Mouse (Mus musculus): ENCODE results near the gene Arap1. TPM values are rescaled to one million over a fixed set of nuclear protein-coding genes. Genes with fewer than 3 reads are reported as not detected.

Gene Arap1
- total RNA-seq (2023), result 145 TPM

GRCm38 (mm10) chr7:101347767-101348270 is at the start of gene Arap1:
TSS of gene Arap1 (plus strand) at chr7:101348067.

GRCm38 (mm10) chr7:101301881-101302456 is 45.9 kb upstream of the Arap1 start, which contains the start of gene Atg16l2:
TSS of gene Atg16l2 (minus strand) at chr7:101302251.

GRCm38 (mm10) chr7:101317014-101317413 is 30.9 kb upstream of the Arap1 start, which contains the start of gene Stard10:
TSS of gene Stard10 (plus strand) at chr7:101317086.

GRCm38 (mm10) chr7:101410267-101410936 is 62.5 kb downstream of the Arap1 start, which contains the start of gene Gm45837:
TSS of gene Gm45837 (plus strand) at chr7:101410886.

GRCm38 (mm10) chr7:101421529-101421928 is 73.7 kb downstream of the Arap1 start, which contains the start of gene Pde2a:
TSS of gene Pde2a (plus strand) at chr7:101421691.

Other genes with a start within 250 kb of the Arap1 start
- 139 TPM for gene Atg16l2, start 45.8 kb upstream of the Arap1 start, total RNA-seq (2023)
- 10.0 TPM for gene Stard10, start 31.0 kb upstream of the Arap1 start, total RNA-seq (2023)
- gene Gm45837, start 62.8 kb downstream of the Arap1 start, total RNA-seq (2023), result 22.4 TPM
- 75.2 TPM for gene Pde2a, start 73.6 kb downstream of the Arap1 start, total RNA-seq (2023)
- gene Art2b, start 237.5 kb downstream of the Arap1 start, total RNA-seq (2023), result 15.2 TPM